Mouse (Mus musculus): Measurements from ENCODE around the gene Ttc17.

Gene Ttc17

DNA sequence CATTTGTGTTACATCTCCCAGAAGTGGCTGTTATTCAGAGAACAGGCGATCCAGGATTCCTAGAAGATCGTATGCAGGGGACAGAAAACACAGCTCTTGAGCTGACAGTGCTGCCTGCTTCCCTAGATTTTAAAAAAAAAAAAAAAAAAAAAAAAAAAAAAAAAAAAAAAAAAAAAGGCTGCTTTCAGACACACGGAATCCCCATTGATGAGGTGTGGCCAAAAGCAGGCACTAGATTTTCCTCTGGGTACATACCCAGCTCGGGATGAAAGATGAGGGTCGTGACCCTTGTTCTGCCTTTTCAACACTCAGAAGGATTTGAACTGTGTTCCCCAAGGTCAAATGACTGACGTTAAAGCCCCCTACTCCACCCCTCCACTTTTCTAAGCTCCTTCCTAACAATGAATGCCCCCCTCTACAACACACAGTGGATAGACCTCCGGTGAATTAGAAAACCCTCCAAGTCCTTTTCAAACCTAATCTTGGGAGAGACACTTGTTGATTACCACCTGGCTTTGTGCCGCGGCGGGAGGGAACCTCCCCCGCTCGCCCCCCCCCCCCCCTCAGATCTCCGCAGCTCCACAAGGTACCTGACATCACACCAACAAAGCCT is 143.5 kb downstream of the Ttc17 start:
- no peak for DNase-seq (ENCODE audit: extremely low read depth, low read depth, low spot score)

DNA sequence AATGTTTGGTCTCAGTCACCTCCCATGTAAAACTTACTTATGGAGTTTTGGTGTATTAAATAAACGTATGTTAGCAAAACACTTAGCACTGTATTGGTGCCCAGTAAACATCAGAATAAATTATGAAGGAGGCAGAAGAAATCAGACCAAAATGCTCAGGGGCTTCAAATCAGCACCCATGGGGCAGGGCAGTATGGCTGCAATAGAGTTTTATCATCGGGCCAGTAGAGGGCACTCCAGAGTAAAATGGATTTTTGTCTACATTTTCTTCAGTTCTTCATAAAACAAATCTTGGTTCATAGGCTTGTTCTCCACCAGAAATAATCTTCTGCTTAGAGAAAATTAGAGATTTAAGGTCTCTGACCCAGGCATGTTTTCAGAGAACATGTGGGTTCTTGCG is 152.4 kb downstream of the Ttc17 start:
- DNase-seq (ENCODE audit: extremely low read depth, low read depth, low spot score) = no peak

Data from fat pad, adult 2 months (tissue).